Mouse (Mus musculus): ENCODE measurements around the gene Ifitm5. TPM values are rescaled to one million over a fixed set of nuclear protein-coding genes. Genes with fewer than 3 reads are reported as not detected.
"Not testable (repeated sequence)": the region's sequence is repeated elsewhere in the genome, so short reads cannot be mapped to it uniquely, and the experiment has no call there.

The Ifitm5 gene
- polyA plus RNA-seq, 1 experiment from 2014 or later, result 5.9 TPM

GRCm38 (mm10) chr7:140974940-140975339 lies 24.8 kb upstream of the Ifitm5 start:
- Histone ChIP-seq H3K4me1 (peaks cover 45% of the 10 kb centered on the region), H3K27ac (no peak overlapping the region)
- 27% methylated on average over 9 of the region's 9 CpGs for WGBS

DNA sequence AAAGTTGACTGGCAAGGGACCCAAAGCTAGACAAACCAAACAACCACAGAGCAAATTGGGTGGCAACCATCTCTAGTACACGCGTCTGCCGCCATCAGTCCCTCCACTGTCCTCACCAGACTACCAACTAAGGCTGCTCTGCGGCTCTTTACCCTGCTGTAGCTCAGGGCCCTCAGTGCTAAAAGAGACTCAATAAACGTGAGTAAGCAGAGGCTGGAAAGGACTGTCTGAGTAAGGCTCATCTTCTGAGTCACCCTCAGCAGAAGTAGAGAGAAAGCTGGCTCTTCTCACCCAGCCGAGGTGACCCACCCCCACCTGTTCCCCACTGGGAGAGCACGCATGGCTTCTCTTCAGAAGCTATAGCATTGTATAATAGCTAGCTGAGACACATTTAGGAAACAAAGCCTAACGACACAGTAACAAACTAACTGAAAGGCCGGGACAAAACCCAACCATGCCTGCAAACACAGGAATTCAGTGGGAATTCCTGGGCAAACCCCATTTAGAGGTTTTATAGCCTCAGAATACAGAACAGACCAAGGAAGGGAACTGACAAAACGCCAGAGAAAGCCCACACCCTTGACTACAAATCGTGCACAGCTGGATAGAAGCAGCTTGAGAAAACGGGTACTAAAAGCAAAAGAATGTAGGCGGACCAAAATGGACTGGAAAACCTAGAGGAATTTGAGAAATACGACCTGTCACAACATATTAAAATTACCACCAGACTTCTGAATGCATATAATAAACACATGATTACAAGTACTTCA lies 23.5 kb upstream of the Ifitm5 start:
- H3K4me3 ChIP-seq, result no peak overlapping the region
- H3K27ac ChIP-seq, result peak overlapping the region; percentile 36; the same call in 1 of the 2 replicates
- WGBS, result 35% methylated on average over 14 of the region's 14 CpGs
- H3K9me3 ChIP-seq (replicated peaks), result no peaks in the 10 kb centered on the region
- DNase-seq (ENCODE audit: low spot score), result no peak
- H3K27me3 ChIP-seq (ENCODE audit: low read depth, poor library complexity, severe bottlenecking), result peaks cover 9% of the 10 kb centered on the region
- peaks cover 54% of the 10 kb centered on the region for H3K4me1 ChIP-seq
- no peaks in the 10 kb centered on the region for H3K36me3 ChIP-seq

More at GRCm38 (mm10) chr7:140974940-140975339, 24.8 kb upstream of the Ifitm5 start:
- no peaks in the 10 kb centered on the region for H3K36me3 ChIP-seq
- no peak overlapping the region for H3K4me3 ChIP-seq
- peaks cover 9% of the 10 kb centered on the region for H3K27me3 ChIP-seq (ENCODE audit: low read depth, poor library complexity, severe bottlenecking)
- no peaks in the 10 kb centered on the region for H3K9me3 ChIP-seq (replicated peaks)
- no peak for DNase-seq (ENCODE audit: low spot score)

DNA sequence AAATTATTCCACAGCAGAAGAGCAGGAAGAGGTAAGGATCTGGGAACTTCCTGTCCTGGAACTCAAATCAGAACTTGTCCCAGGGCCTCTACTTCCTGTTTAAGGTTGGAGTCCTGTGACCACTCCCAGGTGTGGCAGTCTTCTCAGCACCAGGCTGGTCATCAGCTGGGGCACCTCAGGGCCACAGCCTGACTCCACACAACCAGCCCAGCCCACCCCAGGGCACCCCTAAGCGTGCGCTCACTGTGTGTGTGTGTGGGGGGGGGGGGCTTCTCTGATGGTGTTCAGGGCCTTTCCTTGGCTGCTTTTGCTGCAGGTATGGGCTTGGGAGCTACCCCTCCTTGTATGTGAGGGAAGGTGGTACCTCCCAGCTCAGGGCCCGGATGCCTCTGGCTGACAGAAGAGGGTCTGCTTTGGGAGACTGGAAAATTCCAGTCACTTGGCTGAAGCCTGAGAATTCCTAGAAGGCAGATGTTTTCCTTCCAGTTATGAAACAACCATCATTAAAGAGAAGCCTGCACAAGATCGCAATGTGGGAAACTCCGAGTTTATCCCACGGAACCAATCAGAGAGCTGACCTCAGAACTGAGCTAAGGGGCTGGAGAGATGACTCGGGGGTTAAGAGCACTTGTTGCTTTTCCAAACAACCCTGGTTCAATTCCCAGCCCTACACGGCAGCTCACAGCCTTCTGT lies 21.5 kb upstream of the Ifitm5 start:
- Histone ChIP-seq H3K4me1 (peaks cover 72% of the 10 kb centered on the region), H3K27ac (peak overlapping the region; percentile 61; the same call in 1 of the 2 replicates), H3K27me3 (ENCODE audit: low read depth, poor library complexity, severe bottlenecking) (peaks cover 9% of the 10 kb centered on the region), H3K36me3 (no peaks in the 10 kb centered on the region), H3K9me3 (replicated peaks) (no peaks in the 10 kb centered on the region), H3K4me3 (no peak overlapping the region)
- DNase-seq (ENCODE audit: low spot score), result no peak
- WGBS, result 90% methylated on average over 8 of the region's 8 CpGs

DNA sequence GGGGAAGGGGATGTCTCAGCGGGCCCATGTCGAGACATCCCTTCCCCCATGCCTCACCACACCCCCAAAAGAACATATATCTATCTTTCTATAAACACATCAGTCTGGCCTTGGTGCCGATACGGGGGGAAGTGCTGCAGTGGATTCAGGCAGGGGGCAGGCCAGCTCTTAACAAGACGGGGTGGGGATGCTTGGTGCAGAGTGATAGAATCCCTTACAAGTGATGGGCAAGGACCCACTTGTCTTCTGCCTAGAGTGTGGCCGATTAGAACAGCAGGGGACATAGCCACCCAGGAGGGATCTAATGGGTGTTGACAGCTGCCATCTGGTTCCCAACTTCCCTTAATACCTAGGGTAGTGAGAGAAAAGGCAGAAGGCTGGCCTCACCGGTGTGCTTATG lies 20.8 kb upstream of the Ifitm5 start:
- H3K4me3 ChIP-seq, result no peak overlapping the region
- H3K36me3 ChIP-seq, result no peaks in the 10 kb centered on the region
- peaks cover 72% of the 10 kb centered on the region for H3K4me1 ChIP-seq
- WGBS, result 41% methylated on average over 7 of the region's 7 CpGs
- H3K27ac ChIP-seq, result peak overlapping the region; percentile 61; the same call in 1 of the 2 replicates
- no peak for DNase-seq (ENCODE audit: low spot score)
- H3K9me3 ChIP-seq (replicated peaks), result no peaks in the 10 kb centered on the region
- H3K27me3 ChIP-seq (ENCODE audit: low read depth, poor library complexity, severe bottlenecking), result peaks cover 9% of the 10 kb centered on the region

- Histone ChIP-seq H3K4me3 (peak overlapping the region; percentile 36; the same call in 1 of the 2 replicates), H3K4me1 (peaks cover 56% of the 10 kb centered on the region), H3K27ac (peak overlapping the region; percentile 67; the same call in 1 of the 2 replicates)
- not testable (repeated sequence) for H3K9me3 ChIP-seq (replicated peaks); H3K27me3 ChIP-seq (ENCODE audit: low read depth, poor library complexity, severe bottlenecking); H3K36me3 ChIP-seq; DNase-seq (ENCODE audit: low spot score)
- WGBS, result 11% methylated on average over 3 of the region's 3 CpGs
Observed at GRCm38 (mm10) chr7:140968710-140969109, 18.6 kb upstream of the Ifitm5 start.

DNA sequence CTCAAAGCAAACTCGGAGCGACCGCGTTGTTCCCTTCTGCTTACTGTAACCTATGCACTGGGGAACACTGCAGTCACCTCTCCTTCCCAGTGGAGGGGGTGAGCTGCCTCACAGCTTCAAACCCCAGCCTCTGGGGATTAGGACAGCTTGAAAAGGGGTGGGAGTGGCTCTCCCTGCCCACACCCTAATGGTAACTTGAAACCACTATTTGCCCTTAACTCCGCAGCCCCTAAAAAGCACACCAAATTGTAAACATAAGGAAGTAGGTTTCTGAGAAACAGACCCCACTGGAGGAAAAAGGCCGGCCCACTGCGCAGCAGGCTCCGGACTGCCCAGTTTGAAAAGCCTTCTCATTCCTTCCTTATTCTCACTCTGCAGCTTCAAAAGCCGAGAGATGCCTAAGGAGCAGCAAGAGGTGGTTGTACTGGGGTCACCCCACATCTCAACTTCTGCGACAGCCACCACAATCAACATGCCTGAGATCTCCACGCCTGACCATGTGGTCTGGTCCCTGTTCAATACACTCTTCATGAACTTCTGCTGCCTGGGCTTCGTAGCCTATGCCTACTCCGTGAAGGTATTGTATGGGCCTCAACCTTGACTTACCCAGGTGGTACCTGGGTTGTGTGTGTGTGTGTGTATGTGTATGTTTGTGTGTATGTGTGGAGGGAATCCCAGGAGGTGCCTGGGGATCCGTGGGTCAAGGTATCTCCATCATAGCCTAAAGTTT lies 17.9 kb upstream of the Ifitm5 start:
- Histone ChIP-seq H3K36me3 (no peaks in the 10 kb centered on the region), H3K4me3 (peak overlapping the region; percentile 36), H3K9me3 (replicated peaks) (no peaks in the 10 kb centered on the region), H3K27me3 (ENCODE audit: low read depth, poor library complexity, severe bottlenecking) (no peaks in the 10 kb centered on the region), H3K4me1 (peaks cover 49% of the 10 kb centered on the region), H3K27ac (peak overlapping the region; percentile 67)
- peak; percentile 55 for DNase-seq (ENCODE audit: low spot score)
- WGBS, result 2% methylated on average over 14 of the region's 14 CpGs

DNA sequence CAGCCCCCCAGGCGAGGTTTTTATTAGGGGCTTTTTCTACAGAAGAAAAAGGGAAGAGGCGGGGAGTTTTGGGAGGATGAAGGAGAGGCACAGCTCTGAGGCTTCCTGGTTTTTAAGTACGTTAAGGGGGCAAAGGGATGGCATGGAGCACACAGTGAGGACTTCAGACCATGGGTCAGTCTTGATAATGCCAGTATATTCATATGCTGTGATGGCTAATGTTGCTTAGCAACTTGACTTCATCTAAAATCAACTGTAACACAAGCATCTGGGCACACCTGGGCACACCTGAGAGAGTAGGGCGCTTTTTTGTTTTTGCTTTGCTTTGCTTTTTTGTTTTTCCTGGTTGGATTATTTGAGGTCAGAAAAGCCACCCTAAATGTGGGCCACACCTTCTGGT lies 16.8 kb upstream of the Ifitm5 start, which contains the start of gene Ifitm1:
Gene Ifitm1, plus strand, starts transcription at position 301 of the 400 bp plus-strand sequence.
- H3K4me3 ChIP-seq, result peak within 1 kb of the TSS; percentile 36
- H3K27ac ChIP-seq, result peak within 1 kb of the TSS; percentile 67

GRCm38 (mm10) chr7:140962733-140963132 lies 12.6 kb upstream of the Ifitm5 start:
- H3K27me3 ChIP-seq (ENCODE audit: low read depth, poor library complexity, severe bottlenecking), result no peaks in the 10 kb centered on the region
- H3K4me1 ChIP-seq, result peaks cover 23% of the 10 kb centered on the region
- WGBS, result 56% methylated on average over 2 of the region's 2 CpGs
- no peak overlapping the region for H3K27ac ChIP-seq
- no peak overlapping the region for H3K4me3 ChIP-seq
- no peaks in the 10 kb centered on the region for H3K36me3 ChIP-seq
- DNase-seq (ENCODE audit: low spot score), result no peak
- H3K9me3 ChIP-seq (replicated peaks), result no peaks in the 10 kb centered on the region

More for the DNA sequence above, 16.8 kb upstream of the Ifitm5 start, which contains the start of gene Ifitm1:
- H3K4me1 ChIP-seq, result peaks cover 47% of the 10 kb centered on the region
- H3K9me3 ChIP-seq (replicated peaks), result no peaks in the 10 kb centered on the region
- H3K27me3 ChIP-seq (ENCODE audit: low read depth, poor library complexity, severe bottlenecking), result no peaks in the 10 kb centered on the region
- H3K36me3 ChIP-seq, result no peaks in the 10 kb centered on the region
- no peak for DNase-seq (ENCODE audit: low spot score)
- 84% methylated on average over 4 of the region's 4 CpGs for WGBS

- Histone ChIP-seq H3K27me3 (ENCODE audit: low read depth, poor library complexity, severe bottlenecking) (no peaks in the 10 kb centered on the region), H3K9me3 (replicated peaks) (no peaks in the 10 kb centered on the region), H3K27ac (no peak overlapping the region), H3K4me1 (peaks cover 22% of the 10 kb centered on the region), H3K4me3 (no peak overlapping the region), H3K36me3 (no peaks in the 10 kb centered on the region)
- WGBS, result 77% methylated on average over 2 of the region's 2 CpGs
- no peak for DNase-seq (ENCODE audit: low spot score)
Observed at GRCm38 (mm10) chr7:140961416-140961815, 11.3 kb upstream of the Ifitm5 start.

DNA sequence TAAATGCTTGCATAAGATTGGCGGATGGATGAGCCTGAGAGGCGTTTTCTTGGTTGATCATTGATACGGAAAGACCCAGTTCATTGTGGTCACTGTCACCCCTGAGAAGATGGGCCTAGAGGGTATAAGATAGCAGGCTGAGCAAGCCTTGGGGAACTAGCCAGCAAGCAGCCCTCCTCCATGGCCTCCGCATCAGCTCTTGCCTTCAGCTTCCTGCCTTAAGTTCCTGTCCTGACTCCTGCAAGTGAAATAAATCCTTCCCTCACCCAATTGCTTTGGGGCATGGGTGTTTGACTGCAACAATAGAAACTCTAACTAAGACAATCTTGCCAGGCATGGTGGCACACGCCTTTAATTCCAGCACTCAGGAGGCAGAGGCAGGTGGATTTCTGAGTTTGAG lies 9.9 kb upstream of the Ifitm5 start:
- peaks cover 31% of the 10 kb centered on the region for H3K4me1 ChIP-seq
- H3K27me3 ChIP-seq (ENCODE audit: low read depth, poor library complexity, severe bottlenecking), result no peaks in the 10 kb centered on the region
- H3K4me3 ChIP-seq, result no peak overlapping the region
- 80% methylated on average over 5 of the region's 5 CpGs for WGBS
- no peak for DNase-seq (ENCODE audit: low spot score)
- H3K36me3 ChIP-seq, result no peaks in the 10 kb centered on the region
- no peak overlapping the region for H3K27ac ChIP-seq
- no peaks in the 10 kb centered on the region for H3K9me3 ChIP-seq (replicated peaks)

DNA sequence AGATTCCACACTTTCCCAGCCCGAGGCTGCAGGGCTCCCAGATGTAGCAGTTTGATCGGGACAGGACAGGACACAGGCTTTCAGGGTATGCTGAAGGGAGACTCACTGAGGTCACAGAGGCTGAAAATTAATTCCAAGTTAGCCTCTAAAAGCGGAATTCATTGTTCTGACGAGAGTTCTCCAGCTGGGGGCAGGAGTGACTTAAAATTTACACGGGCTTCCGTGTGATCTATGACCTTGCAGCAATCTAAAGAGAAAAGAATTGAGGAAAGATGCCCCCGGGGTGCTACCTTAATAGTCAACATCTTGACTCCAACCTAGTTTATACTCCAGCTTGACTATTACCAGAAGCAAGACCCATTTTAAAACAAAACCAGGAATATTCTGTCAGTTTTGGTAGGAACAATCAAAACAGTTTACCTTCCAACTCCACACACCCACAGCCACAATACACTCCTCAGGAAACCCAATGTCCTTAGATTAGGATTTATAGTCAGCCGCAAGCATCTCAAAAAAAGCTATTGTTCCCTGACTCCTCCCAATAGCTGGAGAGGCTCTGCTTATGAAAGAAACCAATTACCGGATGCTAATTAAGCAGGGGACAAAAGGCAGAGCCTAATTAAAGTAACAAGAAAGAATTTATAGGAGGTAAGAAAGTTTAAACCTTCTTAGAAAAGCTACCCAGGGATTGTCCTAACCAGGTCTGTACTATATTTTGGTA lies 9.2 kb upstream of the Ifitm5 start:
- no peaks in the 10 kb centered on the region for H3K36me3 ChIP-seq
- H3K27ac ChIP-seq, result peak overlapping the region; percentile 53; the same call in 1 of the 2 replicates
- H3K27me3 ChIP-seq (ENCODE audit: low read depth, poor library complexity, severe bottlenecking), result no peaks in the 10 kb centered on the region
- peaks cover 37% of the 10 kb centered on the region for H3K4me1 ChIP-seq
- H3K9me3 ChIP-seq (replicated peaks), result no peaks in the 10 kb centered on the region
- no peak for DNase-seq (ENCODE audit: low spot score)
- WGBS, result 8% methylated on average over 9 of the region's 9 CpGs
- H3K4me3 ChIP-seq, result no peak overlapping the region

DNA sequence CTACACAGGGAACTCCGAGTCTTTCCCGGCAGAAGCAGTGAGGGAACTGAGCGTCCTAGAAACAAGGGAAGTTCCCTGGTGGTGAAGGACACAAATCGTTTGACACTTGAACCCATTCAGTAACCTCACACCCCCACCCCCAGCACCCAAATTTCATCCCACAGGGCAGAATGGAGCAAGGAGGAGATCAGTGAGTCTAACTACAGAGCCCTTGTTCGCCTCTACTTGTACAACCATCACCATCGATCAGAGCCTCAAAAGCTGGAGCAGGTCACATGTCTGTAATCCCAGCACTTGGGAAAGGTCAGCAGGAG lies 6.4 kb upstream of the Ifitm5 start:
- WGBS, result 36% methylated on average over 6 of the region's 6 CpGs

More for the DNA sequence above, 6.4 kb upstream of the Ifitm5 start:
- peaks cover 17% of the 10 kb centered on the region for H3K36me3 ChIP-seq
- peak overlapping the region; percentile 69 for H3K4me3 ChIP-seq
- no peaks in the 10 kb centered on the region for H3K27me3 ChIP-seq (ENCODE audit: low read depth, poor library complexity, severe bottlenecking)
- DNase-seq (ENCODE audit: low spot score), result peak; percentile 34
- peaks cover 66% of the 10 kb centered on the region for H3K4me1 ChIP-seq
- no peaks in the 10 kb centered on the region for H3K9me3 ChIP-seq (replicated peaks)
- H3K27ac ChIP-seq, result peak overlapping the region; percentile 91

Measured in limb, embryonic 10.5 days (tissue).